Mouse (Mus musculus) layer of hippocampus, postnatal 10 days (tissue): ENCODE data around the gene Gm2004. TPM values are rescaled to one million over a fixed set of nuclear protein-coding genes. Genes with fewer than 3 reads are reported as not detected.
"Not testable (repeated sequence)": the region's sequence is repeated elsewhere in the genome, so short reads cannot be mapped to it uniquely, and the experiment has no call there.

ENCODE experiments used
- DNase-seq, 2 experiments: peaks; one replicate each; pipeline ENCODE4 v3.0.0; 2021; ENCODE audit warnings: low spot score in 2 of 2
- long read RNA-seq: library from polyadenylated mRNA; stranded (forward); transcript quantifications from one replicate; pipeline ENCODE4 v2.0.0, GENCODE M21; 2023
- total RNA-seq, 2 experiments: library from RNA; stranded (reverse); gene quantifications; 2 replicates each; pipeline ENCODE4 v1.2.3; 2021

The Gm2004 gene
- total RNA-seq, result 1 to 10 TPM; 3.5 to 8.1 TPM
- long read RNA-seq, partial matches to known transcripts, result 19 of 24 reads
- long read RNA-seq, other reads (novel, unspliced or antisense), result 5 of 24 reads

GRCm38 (mm10) chr2:176149725-176150124 is at the start of gene Gm2004:
TSS of gene Gm2004 (minus strand) at chr2:176149825.
- DNase-seq, result not testable (repeated sequence)

Other genes starting within 250 kb of the Gm2004 start
- 1 to 10 TPM; 4.0 to 5.1 TPM for gene Zfp966, start 218.7 kb downstream of the Gm2004 start, total RNA-seq
- 10 to 100 TPM; 56.4 to 57.3 TPM for gene Gm2026, start 184.5 kb downstream of the Gm2004 start, total RNA-seq
- gene 2210418O10Rik, start 76.7 kb upstream of the Gm2004 start, total RNA-seq, result 1 to 10 TPM; 4.8 to 5.4 TPM
- not detected for gene Gm11009, start 169.7 kb upstream of the Gm2004 start, total RNA-seq